Mouse (Mus musculus) myocyte (in vitro differentiated cells): ENCODE data around the gene Schip1.

Experiments used
- CEBPB ChIP-seq: IDR thresholded peaks from 2 replicates; pipeline ENCODE4 v1.6.1; 2011; ENCODE audit warnings: mild to moderate bottlenecking, moderate library complexity; ENCODE audit not compliant: poor library complexity, insufficient read depth, severe bottlenecking
- E2F4 ChIP-seq: IDR thresholded peaks from one replicate; pipeline ENCODE4 v1.6.1; 2011; ENCODE audit warnings: mild to moderate bottlenecking, control low read depth, moderate library complexity; ENCODE audit not compliant: insufficient read depth
- POLR2A ChIP-seq: IDR thresholded peaks from one replicate; pipeline ENCODE4 v1.6.1; 2011; ENCODE audit warnings: low read depth, mild to moderate bottlenecking, control low read depth, moderate library complexity; ENCODE audit not compliant: insufficient read length
- POLR2AphosphoS2 ChIP-seq: IDR thresholded peaks from one replicate; pipeline ENCODE4 v1.6.1; 2011; ENCODE audit warnings: low read depth, control low read depth; ENCODE audit not compliant: insufficient read length
- TCF12 ChIP-seq: IDR thresholded peaks from one replicate; pipeline ENCODE4 v1.6.1; 2011; ENCODE audit warnings: mild to moderate bottlenecking, control low read depth; ENCODE audit not compliant: poor library complexity, insufficient read depth, severe bottlenecking
- USF1 ChIP-seq: IDR thresholded peaks from one replicate; pipeline ENCODE4 v1.6.1; 2011; ENCODE audit warnings: low read depth, mild to moderate bottlenecking, control low read depth, moderate library complexity

GRCm38 (mm10) chr3:68526416-68526815, 461.8 kb downstream of the Schip1 start:
- TF ChIP-seq POLR2AphosphoS2 (no peak), POLR2A (no peak), E2F4 (no peak), USF1 (no peak), TCF12 (no peak), CEBPB (no peak)
